Mouse (Mus musculus) kidney, postnatal 14 days (tissue): ENCODE results near the gene Lrrc18.

ENCODE experiments used
- DNase-seq: peaks from one replicate; pipeline ENCODE4 v3.0.0; 2022; ENCODE audit warnings: mixed read lengths

Lrrc18 gene

DNA sequence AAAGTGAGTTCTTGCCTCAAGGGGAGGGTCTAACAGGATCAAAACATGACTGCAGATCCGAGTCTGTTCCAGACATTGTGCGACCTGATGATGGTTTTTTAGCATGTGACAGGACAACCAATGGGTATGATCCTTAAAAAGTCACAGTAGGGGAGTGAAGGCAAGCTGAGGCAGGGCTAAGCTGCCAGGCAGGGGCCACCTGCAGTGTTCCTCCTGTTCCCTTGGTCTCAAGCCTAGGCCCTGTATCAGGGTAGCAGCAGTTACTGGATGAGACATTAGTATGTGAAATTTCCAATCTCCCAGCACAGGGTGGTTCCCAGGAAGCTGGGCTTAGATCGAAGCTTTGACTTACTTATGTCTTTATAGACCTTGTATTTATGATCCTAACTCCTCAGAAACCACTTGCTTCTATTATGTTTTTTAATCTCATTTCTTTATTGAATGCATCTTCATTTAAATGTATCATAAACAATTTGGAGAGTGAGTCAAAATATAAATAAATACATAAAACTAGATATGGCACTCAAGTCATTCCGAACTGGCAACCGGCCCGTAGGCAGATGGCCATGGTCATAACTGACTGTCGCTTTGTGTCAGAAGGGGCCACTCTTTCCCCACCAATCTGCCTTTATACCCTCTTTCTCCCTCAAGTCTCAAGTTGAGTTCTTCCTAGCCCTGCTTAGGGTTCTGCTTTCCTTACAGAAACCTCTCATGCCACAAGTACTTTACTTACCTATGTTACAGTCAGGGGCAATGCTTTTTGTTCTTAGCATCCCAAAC is 67.9 kb downstream of the Lrrc18 start:
- DNase-seq = no peak

DNA sequence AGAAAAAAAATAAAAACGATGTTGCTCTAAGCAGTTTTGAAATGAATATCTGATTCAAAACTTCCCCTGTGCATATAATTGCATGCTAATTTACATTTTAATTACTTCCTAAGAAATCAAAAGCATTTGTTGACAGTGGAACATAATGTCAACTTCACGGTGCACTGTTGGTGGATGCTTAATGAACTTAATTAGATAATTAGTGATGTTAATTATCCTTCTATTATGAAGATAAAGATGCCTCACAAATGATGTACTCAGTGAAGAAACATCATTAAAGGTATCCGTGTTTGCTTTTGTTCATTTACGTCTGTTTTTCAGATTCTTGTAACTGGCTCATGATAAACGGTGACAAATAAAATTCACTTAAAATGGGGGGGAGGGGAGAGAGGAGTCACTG is 71.8 kb downstream of the Lrrc18 start:
- no peak for DNase-seq
